Mouse (Mus musculus): ENCODE results near the gene Cd79a.

DNA sequence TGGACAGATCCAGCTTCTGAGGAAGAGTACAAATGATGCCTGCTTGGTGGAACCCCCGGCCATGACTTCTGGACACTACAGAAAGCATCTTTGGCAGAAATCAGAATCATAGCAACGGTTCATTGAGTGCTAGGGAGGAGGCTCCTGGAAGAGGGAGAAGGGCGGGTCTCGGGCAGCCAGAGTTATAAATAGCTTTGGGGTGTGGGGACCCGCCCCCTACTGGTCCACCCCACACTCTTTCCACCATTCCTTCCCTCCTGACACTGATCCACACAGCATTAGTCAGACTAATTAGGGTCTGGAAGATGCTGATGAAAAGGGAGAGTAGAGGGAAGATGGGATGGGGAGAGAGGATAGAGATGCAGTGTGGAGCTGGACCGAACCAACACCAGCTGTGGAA, 9.4 kb downstream of the Cd79a start:
- no peak for TF ChIP-seq GATA1 (IDR thresholded peaks at IDR 0.05; ENCODE audit: borderline replicate concordance, low read length)
- no peak for TF ChIP-seq FLI1 (IDR thresholded peaks at IDR 0.05; ENCODE audit: low read length)

Data from megakaryocyte, embryonic 14.5 days (primary cell).